Mouse (Mus musculus) testis, adult 2 months (tissue): ENCODE measurements around the gene Col6a4.

Source experiments
- CTCF ChIP-seq: fragments of 200-500 bp; IDR thresholded peaks from 2 replicates; pipeline ENCODE4 v1.5.1; 2012; ENCODE audit warnings: low read depth, mild to moderate bottlenecking, inconsistent platforms, low read length, moderate library complexity; ENCODE audit not compliant: control insufficient read depth, insufficient read depth, insufficient replicate concordance
- POLR2A ChIP-seq: fragments of 200-500 bp; IDR thresholded peaks from 2 replicates; pipeline ENCODE4 v1.6.1; 2012; ENCODE audit warnings: low read depth, mild to moderate bottlenecking, inconsistent platforms, low read length, moderate library complexity; ENCODE audit not compliant: control insufficient read depth

DNA sequence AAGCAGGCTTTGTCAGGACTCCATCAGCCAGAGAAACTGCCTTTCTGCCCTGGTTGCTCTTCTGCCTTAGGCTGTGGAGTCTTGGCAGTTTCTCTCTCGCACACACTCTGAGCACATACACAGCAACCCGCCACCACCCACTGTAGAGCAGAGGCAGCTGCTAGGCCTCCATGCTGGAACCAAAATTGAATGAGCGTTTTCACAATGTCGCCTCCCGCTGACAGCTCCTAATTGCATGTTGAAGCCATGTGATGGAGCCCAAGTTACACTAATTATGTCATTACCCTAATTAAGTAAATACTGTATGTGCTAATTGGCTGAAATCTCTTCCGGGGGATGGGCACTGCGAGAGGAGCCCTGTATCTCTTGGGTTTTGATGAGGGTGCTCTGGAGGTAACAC, 47.6 kb upstream of the Col6a4 start:
- TF ChIP-seq CTCF (no peak), POLR2A (no peak)
